Mouse (Mus musculus): ENCODE measurements around the gene Taar7e.
A peak's percentile ranks its signal among the peaks of the same experiment; 100 is the strongest.
"Not testable (repeated sequence)": the region's sequence is repeated elsewhere in the genome, so short reads cannot be mapped to it uniquely, and the experiment has no call there.

Gene Taar7e

DNA sequence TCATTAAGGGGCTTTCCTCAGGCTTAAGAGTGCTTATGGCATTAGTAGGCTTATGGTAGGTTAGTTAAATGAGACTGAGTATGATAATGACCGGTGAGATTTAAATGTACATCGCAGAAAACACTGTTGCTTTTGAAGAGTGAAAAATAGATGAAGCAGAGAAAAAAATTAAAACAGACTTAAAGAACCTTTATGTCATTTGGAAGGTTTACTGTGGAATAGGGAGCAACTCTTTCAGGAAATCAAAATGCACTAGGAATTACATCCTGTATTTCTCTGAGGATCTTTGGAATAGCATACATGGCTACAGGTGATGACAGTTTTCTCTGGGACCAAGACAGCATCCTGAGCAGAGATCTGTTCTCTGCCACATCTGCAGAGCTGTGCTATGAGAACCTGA is at the start of gene Taar7e:
Gene Taar7e (plus strand): TSS at position 301 of the 400 bp plus-strand sequence.
- no peak for DNase-seq

DNA sequence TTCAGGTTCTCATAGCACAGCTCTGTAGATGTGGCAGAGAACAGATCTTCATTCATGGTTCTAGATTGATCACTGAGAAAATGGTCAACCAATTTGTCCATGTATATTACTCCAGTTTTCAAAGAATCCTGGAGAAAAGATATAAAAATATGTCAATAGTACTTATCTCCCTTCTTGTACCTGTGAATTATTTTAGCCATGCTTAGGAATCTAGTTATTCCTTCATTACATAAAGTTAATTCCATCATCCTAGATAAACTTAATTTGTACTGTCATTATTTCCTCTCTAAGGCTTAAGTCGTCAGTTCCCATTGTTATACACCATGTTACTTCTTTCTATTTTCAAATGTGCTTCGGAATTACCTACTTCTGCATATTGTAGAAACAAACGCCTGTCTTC is 44.0 kb upstream of the Taar7e start, which contains the start of gene Taar7a:
Gene Taar7a (minus strand): TSS at position 101 of the 400 bp plus-strand sequence.
- DNase-seq, result no peak

DNA sequence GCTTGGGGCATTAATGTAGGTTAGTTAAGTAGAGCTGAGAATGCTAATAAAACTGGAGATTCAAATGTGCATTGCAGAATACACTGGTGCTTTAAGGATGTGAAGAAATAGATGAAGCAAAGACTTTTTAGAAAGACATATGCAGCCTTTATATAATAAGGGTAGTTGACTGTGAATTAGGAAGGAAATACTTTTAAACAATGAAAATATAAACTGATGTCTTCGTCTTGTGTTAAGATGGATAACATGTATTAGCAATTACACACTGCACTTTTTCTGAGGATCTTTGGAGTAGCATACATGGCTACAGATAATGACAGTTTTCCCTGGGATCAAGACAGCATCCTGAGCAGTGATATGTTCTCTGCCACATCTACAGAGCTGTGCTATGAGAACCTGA is 37.8 kb upstream of the Taar7e start, which contains the start of gene Taar7b:
Gene Taar7b (plus strand): TSS at position 301 of the 400 bp plus-strand sequence.
- DNase-seq, result no peak

DNA sequence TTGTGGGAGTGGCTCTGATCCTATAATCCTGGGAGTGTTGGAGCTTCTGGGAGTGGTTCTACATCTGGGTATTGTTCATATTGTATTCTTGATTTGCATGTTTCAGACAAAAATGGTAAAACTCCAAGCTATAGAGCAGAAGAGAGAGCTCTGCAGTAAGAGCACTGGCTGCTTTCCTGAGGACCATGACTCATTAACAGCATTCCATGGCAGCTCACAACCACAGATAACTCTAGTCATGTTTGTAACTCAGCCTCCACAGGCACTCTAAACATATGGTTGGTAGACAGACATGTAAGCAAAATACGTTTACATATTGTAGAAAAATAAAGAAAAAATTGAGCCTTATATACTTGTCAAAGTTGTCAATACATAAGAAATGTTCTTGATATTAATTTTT is 31.0 kb upstream of the Taar7e start:
- DNase-seq, result no peak

DNA sequence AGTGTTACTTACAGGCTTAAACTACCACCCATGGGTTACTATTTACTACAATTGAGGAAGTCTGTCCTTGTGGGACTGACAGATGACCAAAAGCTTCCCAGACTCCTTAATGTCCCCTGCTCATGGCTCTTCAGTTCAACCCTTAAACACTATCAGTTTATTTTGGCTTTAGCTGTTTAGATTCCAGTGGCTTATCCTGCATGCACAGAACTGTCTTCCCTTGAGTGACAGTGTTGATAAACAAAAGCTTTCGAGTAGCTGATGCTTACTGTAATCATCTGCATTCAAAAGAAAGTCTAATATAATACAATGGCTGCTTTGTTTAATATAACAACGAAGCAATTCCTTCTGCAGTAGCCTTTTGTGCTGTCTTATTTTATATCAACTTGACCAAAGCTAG is 30.4 kb upstream of the Taar7e start:
- no peak for DNase-seq

DNA sequence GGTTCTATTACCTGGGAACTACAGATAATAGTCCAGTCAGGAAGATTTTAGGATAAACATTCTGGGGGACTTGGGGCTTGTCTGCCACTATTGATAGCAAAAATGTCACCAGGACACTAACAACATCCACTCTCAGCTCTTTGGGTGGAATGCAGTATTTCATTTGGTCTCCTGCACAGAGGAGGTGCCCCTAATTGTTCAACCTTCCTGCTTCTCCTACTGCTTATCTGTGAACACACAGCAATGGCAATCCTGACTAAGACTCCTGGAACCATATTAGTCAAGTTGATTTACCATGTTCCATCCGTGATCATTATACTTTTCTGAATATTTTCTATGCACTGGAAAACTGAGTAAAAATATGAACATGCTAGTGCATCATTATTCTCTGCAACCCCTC is 29.3 kb upstream of the Taar7e start:
- DNase-seq, result no peak

DNA sequence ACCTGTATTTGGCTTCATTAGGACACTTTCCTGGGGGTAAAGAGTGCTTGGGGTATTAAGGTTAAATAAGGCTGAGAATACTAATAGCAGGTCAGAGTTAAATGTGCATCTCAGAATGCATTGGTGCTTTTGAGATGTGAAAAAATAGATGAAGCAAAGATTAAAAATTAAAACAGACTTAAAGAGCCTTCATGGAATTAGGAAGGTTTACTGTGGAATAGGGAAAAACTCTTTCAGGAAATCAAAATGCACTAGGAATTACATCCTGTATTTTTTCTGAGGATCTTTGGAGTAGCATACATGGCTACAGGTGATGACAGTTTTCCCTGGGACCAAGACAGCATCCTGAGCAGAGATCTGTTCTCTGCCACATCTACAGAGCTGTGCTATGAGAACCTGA is 10.5 kb upstream of the Taar7e start, which contains the start of gene Taar7d:
Gene Taar7d (plus strand): TSS at position 301 of the 400 bp plus-strand sequence.
- no peak for DNase-seq

DNA sequence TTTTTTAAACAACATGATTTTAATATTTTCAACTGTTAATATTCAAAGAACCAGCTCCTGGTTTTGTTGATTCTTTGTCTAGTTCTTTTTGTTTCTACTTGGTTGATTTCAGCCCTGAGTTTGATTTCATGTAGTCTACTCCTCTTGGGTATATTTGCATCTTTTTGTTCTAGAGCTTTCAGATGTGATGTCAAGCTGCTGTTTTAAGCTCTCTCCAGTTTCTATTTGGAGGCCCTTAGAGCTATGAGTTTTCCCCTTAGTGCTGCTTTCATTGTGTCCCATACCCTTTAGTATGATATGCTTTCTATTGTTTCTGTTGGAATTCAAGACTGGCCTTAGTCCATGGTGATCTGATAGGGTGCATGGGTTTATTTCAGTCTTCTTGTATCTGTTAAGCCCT is 6.1 kb upstream of the Taar7e start:
- DNase-seq, result no peak

DNA sequence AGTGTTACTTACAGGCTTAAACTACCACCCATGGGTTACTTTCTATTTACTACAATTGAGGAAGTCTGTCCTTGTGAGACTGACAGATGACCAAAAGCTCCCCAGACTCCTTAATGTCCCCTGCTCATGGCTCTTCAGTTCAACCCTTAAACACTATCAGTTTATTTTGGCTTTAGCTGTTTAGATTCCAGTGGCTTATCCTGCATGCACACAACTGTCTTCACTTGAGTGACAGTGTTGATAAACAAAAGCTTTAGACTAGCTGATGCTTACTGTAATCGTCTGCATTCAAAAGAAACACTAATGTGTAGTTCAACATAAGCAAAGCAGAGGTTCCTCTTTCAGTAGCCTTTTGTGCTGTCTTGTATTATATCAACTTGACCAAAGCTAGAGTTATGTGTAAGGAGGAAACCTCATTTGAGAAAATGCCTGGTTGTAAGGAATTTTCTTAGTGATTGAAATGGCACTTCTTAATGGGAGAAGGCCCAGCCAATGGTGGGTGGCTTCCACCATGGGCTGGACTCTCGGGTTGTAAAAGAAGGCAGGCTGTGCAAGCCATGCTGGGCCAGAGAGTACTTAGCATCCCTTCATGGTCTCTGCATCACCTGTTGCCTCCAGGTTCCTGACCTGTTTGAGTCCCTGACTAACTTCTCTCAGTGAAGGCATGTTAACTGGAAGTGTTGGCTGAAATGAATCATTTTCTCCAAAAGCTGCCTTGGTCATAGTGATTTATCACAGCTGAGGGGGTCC is 2.9 kb downstream of the Taar7e start:
- DNase-seq, result no peak

DNA sequence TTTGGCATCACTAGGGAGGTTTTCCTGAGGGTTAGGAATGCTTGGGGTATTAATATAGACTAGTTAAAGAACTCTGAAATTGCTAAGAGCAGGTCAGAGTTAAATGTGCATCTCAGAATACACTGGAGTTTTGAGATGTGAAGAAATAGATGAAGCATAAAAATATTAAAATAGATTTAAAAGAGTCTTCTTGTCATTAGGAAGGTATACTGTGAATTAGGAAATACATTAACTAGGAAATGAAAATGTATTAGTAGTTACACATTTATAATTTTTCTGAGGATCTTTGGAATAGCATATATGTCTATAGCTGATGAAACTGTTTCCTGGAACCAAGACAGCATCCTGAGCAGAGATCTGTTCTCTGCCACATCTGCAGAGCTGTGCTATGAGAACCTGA is 11.8 kb downstream of the Taar7e start, which contains the start of gene Taar7f:
Gene Taar7f (plus strand): TSS at position 301 of the 400 bp plus-strand sequence.
- no peak for DNase-seq

DNA sequence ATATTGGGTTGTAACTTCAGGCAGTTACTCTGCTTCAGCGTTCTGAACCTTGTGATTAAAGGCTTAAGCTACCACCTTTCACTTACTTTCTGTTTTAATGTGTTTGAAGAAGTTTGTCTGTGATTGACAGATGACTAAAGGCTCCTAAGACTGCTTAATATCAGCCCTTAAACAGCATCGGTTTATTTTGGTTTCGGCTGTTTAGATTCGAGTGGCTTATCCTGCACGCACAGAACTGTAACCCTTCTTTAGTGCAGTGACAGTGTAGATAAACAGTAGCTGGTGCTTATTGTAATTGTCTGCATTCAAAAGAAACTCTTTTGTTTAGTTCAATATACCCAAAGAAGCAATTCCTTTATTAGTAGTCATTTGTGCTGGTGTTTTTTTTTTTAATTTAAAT is 14.6 kb downstream of the Taar7e start:
- DNase-seq, result no peak

DNA sequence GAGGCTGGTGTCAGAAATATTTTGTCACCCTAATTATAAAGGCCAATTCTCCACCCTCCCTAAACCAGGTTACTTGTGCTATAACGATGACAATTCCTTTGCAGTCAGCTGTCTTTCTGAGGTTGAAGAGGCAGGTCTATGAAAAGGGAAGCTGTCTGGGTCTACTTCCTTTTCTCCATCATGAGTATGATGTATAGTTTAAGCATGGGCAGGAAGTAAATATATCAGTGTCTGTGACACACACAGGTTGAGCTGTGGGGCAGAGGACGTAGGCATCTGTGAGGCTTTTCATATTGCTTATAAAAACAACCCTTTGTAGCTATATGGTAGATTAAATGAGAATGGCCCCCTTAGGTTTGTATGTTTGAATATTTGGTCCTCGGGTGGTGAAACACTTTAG is 21.6 kb downstream of the Taar7e start:
- no peak for DNase-seq

DNA sequence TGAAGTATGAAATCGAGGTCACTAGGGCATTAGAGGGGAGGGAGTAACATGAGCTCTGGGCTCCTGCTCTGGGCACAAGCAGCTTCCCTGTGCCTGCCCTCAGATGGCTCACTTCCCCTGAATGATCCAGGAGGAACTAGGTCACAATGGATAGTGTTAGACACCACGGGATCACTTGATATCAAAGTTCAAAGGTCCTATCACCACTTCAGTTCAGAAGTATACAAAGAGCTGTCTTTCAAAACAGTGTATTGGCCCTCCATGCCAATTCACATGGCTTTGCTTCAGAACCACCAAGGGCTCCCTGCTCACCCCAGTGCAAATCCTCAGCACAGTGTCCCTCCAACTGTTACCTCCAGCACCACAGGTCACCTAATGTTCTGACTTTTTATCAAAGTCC is 37.3 kb downstream of the Taar7e start:
- not testable (repeated sequence) for DNase-seq

DNA sequence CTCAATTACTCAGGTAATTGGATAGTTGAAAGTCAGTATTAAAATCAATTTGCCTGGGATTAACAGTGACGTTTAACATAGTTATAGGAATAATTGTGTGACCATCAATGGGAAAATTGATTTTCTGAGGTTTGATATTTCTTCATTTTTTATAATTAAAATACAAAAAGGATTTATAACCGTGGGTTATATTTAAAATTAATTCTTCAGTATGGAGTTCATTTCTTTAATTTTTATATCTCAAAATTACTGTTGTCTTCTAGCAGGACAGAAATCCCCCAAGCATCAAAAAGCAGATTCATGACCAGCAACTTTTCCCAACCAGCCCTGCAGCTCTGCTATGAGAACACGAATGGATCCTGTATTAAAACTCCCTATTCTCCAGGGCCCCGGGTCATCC is 38.8 kb downstream of the Taar7e start, which contains the start of gene Taar8a:
Gene Taar8a (plus strand): TSS at position 301 of the 400 bp plus-strand sequence.
- not testable (repeated sequence) for DNase-seq

DNA sequence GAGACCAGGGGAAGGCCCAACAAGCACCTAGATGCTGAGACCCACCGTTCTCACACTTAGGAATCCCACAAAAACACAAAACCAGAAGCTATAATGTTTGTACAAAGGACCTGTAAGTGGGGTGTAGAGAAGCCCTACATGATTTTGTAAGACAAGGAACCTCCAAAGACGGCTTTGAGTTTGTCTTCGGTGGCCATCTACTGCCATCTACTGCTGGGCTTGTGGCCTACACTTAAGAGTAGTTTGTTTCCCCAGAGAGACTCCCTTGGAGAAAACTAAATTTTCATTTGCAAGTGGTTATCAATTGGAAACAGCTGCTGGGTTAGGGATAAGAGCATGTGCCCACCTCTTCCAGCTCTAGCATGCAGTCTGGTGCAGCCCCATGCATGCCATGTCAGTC is 42.8 kb downstream of the Taar7e start:
- DNase-seq, result peak; percentile 11

DNA sequence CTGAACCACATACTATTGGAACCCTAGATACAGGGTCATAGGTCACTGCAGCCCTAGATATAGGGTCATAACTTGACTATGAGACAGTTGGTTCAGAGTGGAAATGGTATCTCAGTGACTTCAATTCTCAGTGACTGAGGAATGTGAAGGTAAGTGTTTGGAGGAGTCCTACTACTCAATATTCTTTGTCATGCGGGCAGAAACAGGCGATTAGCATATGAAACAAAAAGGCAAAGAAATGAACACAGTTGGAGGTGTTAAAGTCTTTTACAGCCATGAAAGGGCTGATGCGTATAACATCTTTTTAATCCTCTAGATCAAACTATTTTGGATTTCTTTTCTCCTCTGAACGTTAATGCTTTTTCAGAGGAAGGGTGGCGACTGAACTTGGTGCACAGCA is 48.5 kb downstream of the Taar7e start:
- no peak for DNase-seq

DNA sequence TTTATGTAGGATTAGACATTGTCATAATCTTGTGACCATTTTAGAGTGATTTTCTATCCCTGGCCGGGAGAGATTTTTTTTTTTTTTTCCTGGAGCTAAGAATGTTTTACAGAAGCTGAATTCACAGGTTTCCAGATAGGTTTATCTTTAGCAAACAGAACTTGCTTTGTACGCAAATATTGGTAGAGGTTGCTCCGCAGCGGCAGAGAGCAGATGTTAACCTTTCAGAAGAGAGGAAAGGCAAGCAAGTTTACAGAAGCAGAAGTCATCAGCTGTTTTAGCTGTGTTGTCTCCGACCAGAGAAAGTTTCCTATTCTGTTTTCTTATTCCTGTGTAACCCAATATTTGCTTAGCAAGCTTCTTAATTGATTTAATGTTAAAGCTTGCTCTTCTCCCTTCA is 49.1 kb downstream of the Taar7e start:
- DNase-seq, result no peak

DNA sequence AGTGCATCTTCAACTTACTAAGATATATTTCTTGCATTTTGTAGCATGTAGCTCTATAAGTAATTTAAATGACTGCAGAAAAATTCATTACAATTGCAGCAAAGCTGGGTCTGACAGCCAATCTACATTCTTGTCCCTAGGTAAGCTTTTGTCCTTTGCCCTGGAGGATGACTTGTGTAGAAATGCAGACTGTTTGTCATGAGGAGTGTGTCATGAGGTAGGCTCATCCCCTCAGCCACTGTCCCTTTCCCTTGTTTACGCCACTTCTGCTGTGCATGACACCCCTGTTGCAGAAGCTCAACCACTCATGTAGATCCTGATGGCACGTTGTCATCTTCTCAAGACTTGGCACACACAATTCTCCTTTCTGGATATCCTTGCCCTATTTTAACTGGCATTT is 49.8 kb downstream of the Taar7e start:
- no peak for DNase-seq
